Mouse (Mus musculus) ES-Bruce4 (cell line): Measurements from ENCODE around the gene Pls1.

Source experiments
- EP300 ChIP-seq: IDR thresholded peaks from 2 replicates; pipeline ENCODE4 v1.6.1; 2011; ENCODE audit warnings: low read depth, low read length; ENCODE audit not compliant: insufficient read depth
- POLR2A ChIP-seq: IDR thresholded peaks from one replicate; pipeline ENCODE4 v1.8.1; 2011; ENCODE audit warnings: low read length; ENCODE audit not compliant: insufficient read depth

- TF ChIP-seq EP300 (no peak), POLR2A (no peak)
Measured at GRCm38 (mm10) chr9:95744845-95745613, 100.1 kb downstream of the Pls1 start.
